Mouse (Mus musculus) C2C12 (cell line): ENCODE data around the gene Gm10961. TPM values are rescaled to one million over a fixed set of nuclear protein-coding genes. Genes with fewer than 3 reads are reported as not detected.
A peak's percentile ranks its signal among the peaks of the same experiment; 100 is the strongest.

Source experiments
- H3K27me3 ChIP-seq: one replicate; pipeline ENCODE4 v1.6.1; 2011; ENCODE audit not compliant: control insufficient read depth, insufficient read depth, insufficient read length
- H3K36me3 ChIP-seq: one replicate; pipeline ENCODE4 v1.6.1; 2011; ENCODE audit not compliant: control insufficient read depth, insufficient read depth
- H3K4me3 ChIP-seq: one replicate; pipeline ENCODE4 v1.5.1; 2011; ENCODE audit warnings: mild to moderate bottlenecking, control low read depth; ENCODE audit not compliant: poor library complexity, insufficient read depth, severe bottlenecking
- H3K79me2 ChIP-seq: one replicate; pipeline ENCODE4 v1.6.1; 2011; ENCODE audit not compliant: control insufficient read depth, insufficient read depth
- H3K79me3 ChIP-seq: one replicate; pipeline ENCODE4 v1.6.1; 2011; ENCODE audit warnings: low read depth, control low read depth
- H3ac ChIP-seq: one replicate; pipeline ENCODE3; 2011; ENCODE audit warnings: low read depth; ENCODE audit not compliant: control insufficient read depth, insufficient read length
- CEBPB ChIP-seq: IDR thresholded peaks from one replicate; pipeline ENCODE4 v1.6.1; 2011; ENCODE audit warnings: low read depth, mild to moderate bottlenecking, control low read depth, moderate library complexity
- CTCF ChIP-seq: IDR thresholded peaks from one replicate; pipeline ENCODE4 v1.5.1; 2011; ENCODE audit not compliant: control insufficient read depth, insufficient read depth, insufficient read length
- FOSL1 ChIP-seq: IDR thresholded peaks from one replicate; pipeline ENCODE4 v1.8.0; 2011; ENCODE audit warnings: mild to moderate bottlenecking, low read length; ENCODE audit not compliant: poor library complexity, insufficient read depth, severe bottlenecking
- MAX ChIP-seq: IDR thresholded peaks from one replicate; pipeline ENCODE4 v1.6.1; 2011; ENCODE audit warnings: mild to moderate bottlenecking, control low read depth
- MYOD1 ChIP-seq: IDR thresholded peaks from one replicate; pipeline ENCODE4 v1.6.1; 2011; ENCODE audit warnings: low read depth; ENCODE audit not compliant: control insufficient read depth, insufficient read length
- MYOG ChIP-seq: IDR thresholded peaks from one replicate; pipeline ENCODE4 v1.6.1; 2011; ENCODE audit not compliant: control insufficient read depth, insufficient read length; ENCODE audit errors: extremely low read depth
- USF1 ChIP-seq: IDR thresholded peaks from one replicate; pipeline ENCODE4 v1.6.1; 2011; ENCODE audit warnings: low read depth, mild to moderate bottlenecking, control low read depth, moderate library complexity
- long read RNA-seq, 2 experiments: library from polyadenylated mRNA; unstranded; transcript quantifications; one replicate each; pipeline ENCODE4 v2.0.0; 2019 to 2020
- polyA plus RNA-seq: library from polyadenylated mRNA; unstranded; fragments of >200 nt; fragmentation: generic; extraction: Trizol; gene quantifications from one replicate; pipeline ENCODE4 v1.2.1, GENCODE M21; 2012; ENCODE audit warnings: missing spikeins

Gm10961 gene
- not detected for polyA plus RNA-seq
- long read RNA-seq, experiment 1, result 0 reads
- long read RNA-seq, experiment 2, result 0 reads

GRCm38 (mm10) chr3:107630682-107631522 is at the start of gene Gm10961:
TSS of gene Gm10961 (plus strand) at chr3:107631322.
- peaks cover 27% of the 10 kb centered on the region for H3K36me3 ChIP-seq
- TF ChIP-seq CTCF (no peak), MAX (no peak), USF1 (no peak), FOSL1 (no peak), MYOG (no peak), MYOD1 (no peak), CEBPB (no peak)
- peaks cover 10% of the 10 kb centered on the region for H3K79me3 ChIP-seq
- no peaks in the 10 kb centered on the region for H3K27me3 ChIP-seq
- peaks cover 29% of the 10 kb centered on the region for H3K79me2 ChIP-seq
- H3ac ChIP-seq, result peak within 1 kb of the TSS; percentile 96
- H3K4me3 ChIP-seq, result peak within 1 kb of the TSS; percentile 89

GRCm38 (mm10) chr3:107582130-107582874 is 48.8 kb upstream of the Gm10961 start:
- no peaks in the 10 kb centered on the region for H3K79me3 ChIP-seq
- no peak overlapping the region for H3ac ChIP-seq
- no peaks in the 10 kb centered on the region for H3K79me2 ChIP-seq
- no peak overlapping the region for H3K4me3 ChIP-seq
- TF ChIP-seq FOSL1 (no peak), USF1 (no peak), CTCF (no peak), MAX (no peak), MYOD1 (no peak), CEBPB (no peak), MYOG (no peak)
- H3K36me3 ChIP-seq, result no peaks in the 10 kb centered on the region
- H3K27me3 ChIP-seq, result peaks cover 67% of the 10 kb centered on the region

GRCm38 (mm10) chr3:107582875-107583767 is 48.0 kb upstream of the Gm10961 start:
- Histone ChIP-seq H3K79me3 (no peaks in the 10 kb centered on the region), H3K27me3 (peaks cover 75% of the 10 kb centered on the region), H3K36me3 (no peaks in the 10 kb centered on the region), H3ac (no peak overlapping the region), H3K4me3 (no peak overlapping the region), H3K79me2 (no peaks in the 10 kb centered on the region)
- TF ChIP-seq MAX (no peak), MYOD1 (no peak), FOSL1 (no peak), MYOG (no peak), CEBPB (no peak), CTCF (no peak)

GRCm38 (mm10) chr3:107583893-107584292 is 47.2 kb upstream of the Gm10961 start:
- H3K79me2 ChIP-seq, result no peaks in the 10 kb centered on the region
- H3K27me3 ChIP-seq, result peaks cover 82% of the 10 kb centered on the region
- TF ChIP-seq MAX, result no peak
- H3K4me3 ChIP-seq, result no peak overlapping the region
- H3ac ChIP-seq, result no peak overlapping the region
- no peaks in the 10 kb centered on the region for H3K79me3 ChIP-seq
- H3K36me3 ChIP-seq, result no peaks in the 10 kb centered on the region

GRCm38 (mm10) chr3:107586504-107586903 is 44.6 kb upstream of the Gm10961 start:
- no peaks in the 10 kb centered on the region for H3K79me3 ChIP-seq
- TF ChIP-seq CEBPB (no peak), CTCF (no peak), MYOG (no peak), MAX (no peak), USF1 (no peak), FOSL1 (no peak), MYOD1 (no peak)
- no peak overlapping the region for H3K4me3 ChIP-seq
- no peak overlapping the region for H3ac ChIP-seq
- peaks cover 80% of the 10 kb centered on the region for H3K27me3 ChIP-seq
- H3K36me3 ChIP-seq, result no peaks in the 10 kb centered on the region
- no peaks in the 10 kb centered on the region for H3K79me2 ChIP-seq
